Mouse (Mus musculus) cerebellum, adult 2 months (tissue): Measurements from ENCODE around the gene Samm50. TPM values are rescaled to one million over a fixed set of nuclear protein-coding genes. Genes with fewer than 3 reads are reported as not detected.
A peak's percentile ranks its signal among the peaks of the same experiment; 100 is the strongest.

Experiments used
- DNase-seq, 2 experiments: peaks; one replicate each; pipeline ENCODE4 v3.0.0; 2021
- H3K27ac ChIP-seq: fragments of 200-500 bp; 2 replicates; pipeline ENCODE4 v1.5.1; 2012; ENCODE audit warnings: low read length, control low read depth, inconsistent platforms; ENCODE audit not compliant: insufficient read depth
- H3K27me3 ChIP-seq: fragments of 200-500 bp; 2 replicates; pipeline ENCODE4 v1.6.1; 2012; ENCODE audit warnings: inconsistent platforms, mild to moderate bottlenecking, low read length, moderate library complexity; ENCODE audit not compliant: control insufficient read depth, insufficient read depth
- H3K4me1 ChIP-seq: fragments of 200-500 bp; 2 replicates; pipeline ENCODE4 v1.6.1; 2011; ENCODE audit warnings: low read length; ENCODE audit not compliant: control insufficient read depth, insufficient read depth
- H3K4me3 ChIP-seq: fragments of 200-500 bp; replicated peaks from 2 replicates; pipeline ENCODE3; 2011; ENCODE audit warnings: mild to moderate bottlenecking, low read depth, low read length, control low read depth; ENCODE audit not compliant: insufficient read depth
- CTCF ChIP-seq: fragments of 200-500 bp; IDR thresholded peaks from 2 replicates; pipeline ENCODE4 v1.5.1; 2011; ENCODE audit warnings: low read depth, mild to moderate bottlenecking, control low read depth, low read length, moderate library complexity, borderline replicate concordance; ENCODE audit not compliant: insufficient read depth
- POLR2A ChIP-seq: fragments of 200-500 bp; IDR thresholded peaks from 2 replicates; pipeline ENCODE4 v1.6.1; 2011; ENCODE audit warnings: low read length, control low read depth, borderline replicate concordance; ENCODE audit not compliant: insufficient read depth
- WGBS: fragments of 180-500 bp; shearing (Covaris S2); methylation state at CpG from one replicate; pipeline ENCODE4 v1.1.7; 2018; 5-methylcytosine and 5-hydroxymethylcytosine counted together
- polyA plus RNA-seq: library from polyadenylated mRNA; depleted of rRNA; stranded (reverse); fragments of >200 nt; gene quantifications from 2 replicates; pipeline ENCODE4 v1.2.3, GENCODE M21; 2012

The Samm50 gene
- polyA plus RNA-seq, 1 experiment = 56.4 TPM

DNA sequence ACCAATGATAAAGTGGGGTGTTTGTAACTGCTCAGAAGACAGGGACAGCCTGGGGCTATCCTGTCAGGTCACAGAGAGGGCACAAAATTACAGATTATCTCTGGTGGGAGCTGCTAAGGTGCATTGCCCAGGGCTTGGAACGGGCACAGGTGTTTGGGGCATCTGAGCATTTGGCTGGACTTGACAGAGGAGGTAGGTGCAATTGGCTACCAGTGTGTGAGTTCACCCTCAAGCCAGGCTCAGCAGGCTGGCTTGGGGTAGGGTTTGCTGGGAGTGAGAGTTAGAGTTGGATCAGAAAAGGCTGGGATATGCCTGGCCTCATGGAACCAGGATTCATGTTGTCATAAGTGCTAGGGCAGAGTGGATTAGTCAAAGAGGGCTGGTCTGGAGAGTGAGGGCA lies 22.5 kb upstream of the Samm50 start:
- 25% methylated on average over 1 of the region's 1 CpGs for WGBS
- no peak for DNase-seq
- Histone ChIP-seq H3K4me3 (no peak overlapping the region), H3K27me3 (no peaks in the 10 kb centered on the region), H3K27ac (no peak overlapping the region), H3K4me1 (peaks cover 8% of the 10 kb centered on the region)
- no peak for TF ChIP-seq CTCF
- TF ChIP-seq POLR2A = no peak

DNA sequence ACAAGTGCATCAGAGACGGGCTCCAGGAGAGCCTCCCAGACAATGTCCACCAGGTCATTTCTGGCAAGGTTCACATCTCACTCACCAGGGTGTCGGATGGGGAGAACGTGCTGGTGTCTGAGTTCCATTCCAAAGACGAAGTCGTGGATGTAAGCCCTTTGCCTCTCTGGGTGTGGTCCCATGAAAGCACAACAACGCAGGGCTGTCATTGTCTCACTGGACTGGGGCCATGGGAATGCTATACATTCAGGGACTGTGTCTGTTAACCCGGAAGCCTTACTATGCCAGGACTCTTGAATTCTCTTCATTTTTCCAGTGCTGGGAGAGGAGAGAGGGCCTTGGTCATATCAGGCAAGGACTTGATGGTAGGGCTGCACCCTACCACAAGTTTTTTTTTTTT lies 20.9 kb upstream of the Samm50 start:
- WGBS = 49% methylated on average over 7 of the region's 7 CpGs
- TF ChIP-seq CTCF = no peak
- no peak for TF ChIP-seq POLR2A

DNA sequence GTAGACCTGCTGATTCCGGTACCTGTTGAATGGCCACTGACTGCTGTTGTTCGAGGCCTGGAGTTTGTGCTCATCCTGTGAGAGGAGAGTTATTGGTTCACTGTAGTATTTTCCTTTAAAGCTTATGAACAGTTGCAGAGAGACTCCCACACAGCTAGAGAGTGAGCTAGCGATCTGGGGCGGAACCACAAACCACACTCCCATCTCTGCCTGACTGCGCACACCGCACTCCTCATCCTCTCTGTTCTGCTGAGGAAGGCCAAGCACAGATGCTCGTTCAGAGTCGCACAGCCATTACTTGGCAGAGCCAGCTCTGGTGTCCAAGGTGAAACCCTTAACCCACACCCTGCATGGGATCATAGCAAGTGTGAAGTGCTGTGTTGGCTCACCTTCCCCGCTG lies 13.3 kb upstream of the Samm50 start:
- TF ChIP-seq CTCF (no peak), POLR2A (no peak)
- 96% methylated on average over 9 of the region's 9 CpGs for WGBS
- DNase-seq = no peak
- Histone ChIP-seq H3K4me3 (no peak overlapping the region), H3K4me1 (no peaks in the 10 kb centered on the region), H3K27ac (no peak overlapping the region), H3K27me3 (no peaks in the 10 kb centered on the region)

More for the DNA sequence above, 20.9 kb upstream of the Samm50 start:
- no peak overlapping the region for H3K27ac ChIP-seq
- H3K27me3 ChIP-seq = no peaks in the 10 kb centered on the region
- H3K4me1 ChIP-seq = peaks cover 8% of the 10 kb centered on the region
- DNase-seq = no peak
- H3K4me3 ChIP-seq = no peak overlapping the region

DNA sequence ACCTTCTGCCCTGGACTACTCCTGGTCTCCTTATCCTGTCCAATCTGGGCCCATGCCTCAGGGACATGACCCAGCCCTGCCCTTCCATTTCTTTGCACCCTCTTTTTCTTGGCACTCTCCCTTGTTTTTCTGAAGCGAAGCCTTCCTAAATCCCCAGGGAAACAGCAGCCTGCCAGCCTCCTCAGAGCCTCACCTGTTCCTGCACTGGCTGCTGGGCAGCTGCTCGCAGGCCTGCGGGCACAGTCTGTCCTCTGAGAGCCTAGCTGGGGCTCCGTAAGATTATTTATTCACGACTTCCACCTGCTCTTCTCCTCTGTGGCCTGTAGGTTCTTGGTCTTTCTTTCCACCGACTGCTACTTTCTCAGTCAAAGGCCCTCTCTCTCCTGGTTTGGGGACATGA lies 10.0 kb upstream of the Samm50 start:
- H3K27ac ChIP-seq = no peak overlapping the region
- no peak overlapping the region for H3K4me3 ChIP-seq
- H3K4me1 ChIP-seq = no peaks in the 10 kb centered on the region
- 46% methylated on average over 6 of the region's 6 CpGs for WGBS
- TF ChIP-seq CTCF (no peak), POLR2A (no peak)
- no peak for DNase-seq
- H3K27me3 ChIP-seq = no peaks in the 10 kb centered on the region

DNA sequence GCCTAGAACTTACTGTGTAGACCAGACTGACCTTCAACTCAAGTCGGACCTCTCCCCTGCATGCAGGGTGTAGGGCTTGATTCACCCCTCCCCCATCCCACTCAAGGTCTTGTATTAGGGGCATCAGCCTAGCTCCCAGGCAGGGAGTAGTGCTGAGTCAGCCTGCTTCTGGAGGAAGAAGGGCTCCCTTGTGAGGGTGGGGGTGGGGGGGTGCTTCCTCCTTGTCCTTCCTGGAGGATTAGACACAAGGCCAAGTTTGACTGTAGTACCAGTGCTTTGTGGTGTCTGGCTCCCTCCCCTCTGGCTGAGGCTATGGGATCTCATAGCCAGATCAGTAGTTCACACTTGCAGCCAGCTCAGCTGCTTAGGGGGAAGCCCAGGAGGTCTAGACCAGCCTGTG lies 8.1 kb upstream of the Samm50 start:
- 65% methylated on average over 1 of the region's 1 CpGs for WGBS
- TF ChIP-seq POLR2A = no peak
- TF ChIP-seq CTCF = no peak
- Histone ChIP-seq H3K4me1 (no peaks in the 10 kb centered on the region), H3K27me3 (no peaks in the 10 kb centered on the region), H3K27ac (no peak overlapping the region), H3K4me3 (no peak overlapping the region)
- DNase-seq = no peak

DNA sequence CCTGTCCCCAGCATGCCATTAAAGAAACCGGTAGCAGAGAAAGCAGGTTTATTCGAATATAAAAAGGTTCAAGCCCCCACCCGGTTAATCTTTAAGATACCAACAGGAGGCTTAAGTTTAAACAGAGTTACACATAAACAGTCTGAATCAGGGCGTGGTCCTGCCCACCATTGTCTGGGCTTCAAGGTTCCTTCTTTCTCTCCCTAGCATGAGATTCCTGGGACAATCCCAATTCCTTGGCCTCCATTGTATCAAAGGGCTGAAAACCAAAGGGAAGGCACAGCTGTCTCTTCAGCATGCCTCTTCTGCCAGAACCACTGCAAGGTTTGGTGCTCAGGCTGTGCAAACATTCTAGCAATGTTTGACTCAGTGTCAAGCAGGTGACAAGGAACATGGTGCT lies 5.8 kb upstream of the Samm50 start:
- TF ChIP-seq POLR2A = no peak
- TF ChIP-seq CTCF = no peak
- DNase-seq = no peak
- no peaks in the 10 kb centered on the region for H3K27me3 ChIP-seq
- 62% methylated on average over 4 of the region's 4 CpGs for WGBS
- H3K27ac ChIP-seq = no peak overlapping the region
- no peak overlapping the region for H3K4me3 ChIP-seq
- H3K4me1 ChIP-seq = no peaks in the 10 kb centered on the region

DNA sequence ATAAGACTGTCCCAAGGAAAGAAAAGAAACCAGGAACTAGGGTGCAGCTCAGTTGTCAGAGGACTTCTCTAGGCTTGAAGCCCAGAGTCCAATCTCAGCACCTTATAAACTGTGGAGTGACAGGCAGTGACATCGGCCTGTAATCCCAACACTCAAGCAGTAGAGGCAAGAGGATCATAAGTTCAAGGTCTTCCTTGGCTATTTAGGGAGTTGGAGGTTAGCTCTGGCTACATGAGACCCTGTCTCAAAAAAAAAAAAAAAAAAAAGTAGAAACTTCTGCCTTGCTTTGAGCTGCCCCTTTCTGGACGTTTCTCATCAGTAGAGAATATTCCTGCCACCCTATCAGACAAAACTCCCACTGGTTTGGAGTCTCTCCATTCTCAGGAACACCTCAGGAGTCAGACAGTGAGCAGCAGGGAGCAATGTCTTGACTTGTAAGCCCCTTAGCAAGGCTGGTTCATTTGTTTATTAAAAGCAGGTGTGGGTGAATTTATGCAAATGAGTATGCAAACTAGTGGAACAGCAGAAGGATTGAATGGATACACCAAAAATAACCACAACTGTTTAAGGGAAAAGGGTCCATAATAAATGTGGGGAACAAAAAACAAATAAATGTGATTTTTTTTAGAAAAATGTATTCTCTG lies 3.0 kb upstream of the Samm50 start:
- WGBS = 66% methylated on average over 2 of the region's 2 CpGs

DNA sequence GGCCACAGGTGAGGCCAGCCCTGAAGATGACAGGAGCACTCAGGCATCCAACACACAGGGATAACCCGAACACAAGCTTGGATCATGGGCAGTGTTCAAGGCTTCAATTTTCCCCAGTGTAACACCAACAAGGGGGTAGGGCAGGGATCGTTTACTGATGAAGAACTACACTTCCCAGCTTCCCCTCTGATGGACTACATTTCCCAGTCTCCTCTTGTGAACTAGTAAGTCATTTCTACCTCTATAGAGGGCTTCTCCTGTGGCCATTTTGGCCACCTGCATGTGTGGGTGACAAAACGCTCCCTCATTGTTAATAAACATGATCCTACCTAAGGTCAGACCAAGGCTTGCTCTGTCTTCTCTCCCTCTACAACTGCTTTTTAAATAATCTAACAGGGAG lies 2.2 kb upstream of the Samm50 start:
- WGBS = 43% methylated on average over 3 of the region's 3 CpGs
- H3K4me1 ChIP-seq = no peaks in the 10 kb centered on the region
- no peak overlapping the region for H3K4me3 ChIP-seq
- no peak overlapping the region for H3K27ac ChIP-seq
- H3K27me3 ChIP-seq = no peaks in the 10 kb centered on the region
- TF ChIP-seq CTCF = no peak
- no peak for TF ChIP-seq POLR2A
- no peak for DNase-seq

More for the DNA sequence above, 3.0 kb upstream of the Samm50 start:
- Histone ChIP-seq H3K27ac (no peak overlapping the region), H3K4me3 (no peak overlapping the region), H3K4me1 (no peaks in the 10 kb centered on the region), H3K27me3 (no peaks in the 10 kb centered on the region)
- TF ChIP-seq POLR2A (no peak), CTCF (no peak)
- DNase-seq = no peak

DNA sequence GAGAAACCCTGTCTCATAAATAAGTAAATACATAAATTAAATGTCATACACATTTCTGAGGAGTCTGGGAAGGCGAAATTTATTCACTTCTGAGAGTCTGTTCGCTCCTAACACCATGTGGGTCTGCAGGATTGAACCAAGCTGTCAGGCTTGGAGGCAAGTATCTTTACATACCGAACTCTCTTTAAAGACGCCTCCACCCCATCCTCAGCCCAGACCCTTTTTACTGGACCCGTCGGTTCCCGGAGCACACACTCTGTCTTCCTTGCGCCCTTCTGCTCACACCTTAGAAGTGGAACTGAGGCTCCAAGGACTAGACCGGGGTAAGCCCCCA lies 350 bp upstream of the Samm50 start:
- Histone ChIP-seq H3K4me3 (peak overlapping the region; percentile 94), H3K4me1 (no peaks in the 10 kb centered on the region), H3K27me3 (no peaks in the 10 kb centered on the region), H3K27ac (peak overlapping the region; percentile 49)
- DNase-seq = no peak
- TF ChIP-seq POLR2A (no peak), CTCF (no peak)
- WGBS = 4% methylated on average over 9 of the region's 9 CpGs
